Mouse (Mus musculus) inflammation-experienced regulatory T-cells, adult 16 weeks (primary cell): ENCODE results near the gene Olfr1417. TPM values are rescaled to one million over a fixed set of nuclear protein-coding genes. Genes with fewer than 3 reads are reported as not detected.

Source experiments
- polyA plus RNA-seq: library from polyadenylated mRNA; unstranded; fragments of 100-300 nt; shearing (Covaris generic); gene quantifications from one replicate; pipeline ENCODE4 v1.2.1, GENCODE M21; 2017

Olfr1417 gene
- not detected for polyA plus RNA-seq

DNA sequence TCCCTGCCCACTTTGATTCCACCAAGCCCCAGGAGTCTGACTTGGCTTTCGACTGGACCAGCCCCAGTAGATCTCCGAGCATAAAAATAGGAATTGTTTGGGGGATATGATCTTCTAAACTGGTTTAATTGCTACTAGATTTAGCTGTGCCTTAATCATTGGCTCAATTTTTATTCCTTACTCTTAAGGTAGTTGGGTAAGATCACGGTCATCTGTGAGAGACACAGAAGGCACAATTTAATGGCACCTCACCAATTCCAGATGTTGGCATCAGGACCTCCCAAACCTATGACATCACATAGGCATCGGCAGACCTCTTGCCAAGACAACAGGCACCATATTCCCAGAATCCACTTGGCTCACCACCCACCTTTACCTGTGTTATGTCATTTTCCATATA lies at the start of gene Olfr1417:
Olfr1417 (minus strand) TSS at position 101 of the 400 bp plus-strand sequence.

DNA sequence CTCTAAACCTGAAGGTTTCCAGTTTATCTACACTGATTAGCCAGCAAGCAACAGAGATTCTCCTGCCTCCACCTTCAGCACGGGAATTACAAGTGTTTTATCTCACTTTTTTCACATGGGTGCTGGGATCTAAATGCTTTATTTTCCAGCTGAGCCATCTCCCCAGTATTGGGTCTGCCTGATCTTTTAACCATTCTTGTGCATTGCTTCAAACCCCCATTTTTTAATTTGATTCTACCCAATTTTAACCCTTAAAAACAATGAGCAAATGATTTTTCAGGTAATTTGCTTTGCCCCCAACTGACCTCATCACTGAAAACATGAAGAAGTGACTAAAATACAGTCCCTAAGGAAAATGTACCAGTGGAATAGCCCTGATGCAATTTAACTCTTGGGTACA lies 47.2 kb upstream of the Olfr1417 start, which contains the start of gene Olfr1420:
Olfr1420 (plus strand) TSS at position 301 of the 400 bp plus-strand sequence.

DNA sequence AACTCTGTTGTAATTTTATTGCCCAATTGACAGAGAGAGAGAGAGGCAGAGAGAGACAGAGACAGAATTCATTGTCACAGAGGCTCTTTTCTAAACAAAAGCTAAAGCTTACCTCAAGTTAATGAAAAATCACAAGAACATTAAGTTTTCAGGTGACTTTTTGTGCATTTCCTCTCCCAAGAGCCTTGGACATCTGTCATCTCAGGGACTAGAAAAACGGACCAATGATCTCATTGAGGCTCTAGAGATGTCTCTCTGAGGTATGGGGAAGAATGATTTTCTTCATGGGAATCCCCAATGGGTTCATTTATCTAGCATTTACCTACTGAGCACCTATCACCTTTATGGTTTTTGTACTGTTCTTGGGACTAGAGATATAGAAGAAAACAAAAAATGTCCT lies 36.0 kb upstream of the Olfr1417 start, which contains the start of gene Olfr1419:
Olfr1419 (minus strand) TSS at position 101 of the 400 bp plus-strand sequence.

DNA sequence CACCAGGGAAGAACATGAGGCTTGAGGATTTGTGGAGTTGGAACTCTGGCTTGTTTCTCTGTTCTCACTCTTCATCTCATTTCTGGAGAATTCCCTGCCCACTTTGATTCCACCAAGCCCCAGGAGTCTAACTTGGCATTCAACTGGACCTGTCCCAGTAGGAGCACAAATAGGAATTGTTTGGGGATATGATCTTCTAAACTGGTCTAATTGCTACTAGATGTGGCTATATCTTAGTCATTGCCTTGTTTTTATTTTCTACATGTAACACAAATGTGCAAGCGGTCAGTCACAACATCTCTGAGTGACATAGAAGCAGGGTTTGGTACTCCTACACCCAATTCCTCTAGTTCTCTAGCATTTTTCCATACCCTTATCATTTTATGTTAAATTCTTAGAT lies 21.9 kb upstream of the Olfr1417 start, which contains the start of gene Olfr1418:
Olfr1418 (minus strand) TSS at position 101 of the 400 bp plus-strand sequence.

DNA sequence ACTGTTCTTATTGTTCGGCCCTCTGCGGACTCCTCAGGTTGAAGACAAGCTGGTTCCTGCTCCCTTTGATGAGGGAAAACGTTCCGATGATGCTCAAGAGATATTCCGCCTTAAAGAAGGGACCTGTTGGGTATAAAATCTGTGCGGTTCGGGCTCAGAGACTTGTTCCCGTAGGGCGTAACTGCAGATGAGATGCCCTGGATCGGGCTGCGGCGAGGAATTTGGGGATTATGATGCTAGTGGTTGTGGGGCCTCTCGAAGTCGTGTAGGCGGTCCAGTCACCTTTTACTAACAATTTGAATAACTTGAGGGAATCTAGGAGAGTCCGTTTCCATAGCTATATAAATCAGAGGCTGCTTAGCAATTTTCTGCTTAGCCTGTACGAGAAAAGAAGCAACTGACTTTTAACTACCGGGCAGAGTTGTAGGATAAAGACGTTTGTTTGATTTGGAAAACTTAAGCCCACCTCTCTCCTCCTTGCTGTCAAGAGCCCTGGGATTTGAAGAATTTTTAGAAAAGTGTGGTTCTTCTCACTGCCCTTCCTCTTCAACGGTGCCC lies 19.8 kb downstream of the Olfr1417 start, which contains the start of gene Stx3:
Stx3 (minus strand) TSS at position 261 of the 558 bp plus-strand sequence.

Other genes with a start within 250 kb of the Olfr1417 start
- 10.7 TPM for gene Ms4a6d, start 234.4 kb downstream of the Olfr1417 start, polyA plus RNA-seq
- not detected for gene Ms4a2, start 215.5 kb downstream of the Olfr1417 start, polyA plus RNA-seq
- not detected for gene Ms4a3, start 198.4 kb downstream of the Olfr1417 start, polyA plus RNA-seq
- gene Oosp2, start 178.7 kb downstream of the Olfr1417 start, polyA plus RNA-seq = not detected
- not detected for gene Oosp1, start 148.1 kb downstream of the Olfr1417 start, polyA plus RNA-seq
- not detected for gene Oosp3, start 142.2 kb downstream of the Olfr1417 start, polyA plus RNA-seq
- gene Gif, start 91.7 kb downstream of the Olfr1417 start, polyA plus RNA-seq = not detected
- 49.4 TPM for gene Mrpl16, start 68.8 kb downstream of the Olfr1417 start, polyA plus RNA-seq
- 2.6 TPM for gene Stx3, start 19.8 kb downstream of the Olfr1417 start, polyA plus RNA-seq
- not detected for gene Olfr1418, start 21.8 kb upstream of the Olfr1417 start, polyA plus RNA-seq
- not detected for gene Olfr1419, start 35.9 kb upstream of the Olfr1417 start, polyA plus RNA-seq
- gene Olfr1420, start 47.3 kb upstream of the Olfr1417 start, polyA plus RNA-seq = 0.17 TPM
- gene Patl1, start 73.2 kb upstream of the Olfr1417 start, polyA plus RNA-seq = 20.6 TPM
- 4.1 TPM for gene Osbp, start 126.7 kb upstream of the Olfr1417 start, polyA plus RNA-seq
- not detected for gene Olfr1423, start 202.1 kb upstream of the Olfr1417 start, polyA plus RNA-seq
- not detected for gene Olfr1424, start 223.5 kb upstream of the Olfr1417 start, polyA plus RNA-seq
- not detected for gene Olfr1425, start 238.5 kb upstream of the Olfr1417 start, polyA plus RNA-seq